Mouse (Mus musculus) limb, embryonic 15.5 days (tissue): ENCODE measurements around the gene Dcakd. TPM values are rescaled to one million over a fixed set of nuclear protein-coding genes. Genes with fewer than 3 reads are reported as not detected.

Source experiments
- ATAC-seq: fragments of 200-750 bp; cut with Nextera tagmentation; 2 replicates; pipeline ENCODE4 v1.8.0; 2017; ENCODE audit warnings: low read depth, moderate TSS enrichment; ENCODE audit not compliant: insufficient number of reproducible peaks, low FRiP score, low TSS enrichment
- H3K27ac ChIP-seq: fragments of 300-500 bp; sonication (generic); 2 replicates; pipeline ENCODE4 v1.5.1; 2015; ENCODE audit warnings: moderate library complexity, mild to moderate bottlenecking, inconsistent platforms
- H3K27me3 ChIP-seq: fragments of 300-500 bp; sonication (generic); 2 replicates; pipeline ENCODE4 v1.6.1; 2015; ENCODE audit warnings: inconsistent platforms
- H3K36me3 ChIP-seq: fragments of 300-500 bp; sonication (generic); 2 replicates; pipeline ENCODE4 v1.6.1; 2015; ENCODE audit warnings: inconsistent platforms
- H3K4me1 ChIP-seq: fragments of 300-500 bp; sonication (generic); 2 replicates; pipeline ENCODE4 v1.6.1; 2015; ENCODE audit warnings: inconsistent platforms
- H3K4me2 ChIP-seq: fragments of 300-500 bp; sonication (generic); 2 replicates; pipeline ENCODE4 v1.6.1; 2015; ENCODE audit warnings: mild to moderate bottlenecking, inconsistent platforms
- H3K4me3 ChIP-seq: fragments of 300-500 bp; sonication (generic); 2 replicates; pipeline ENCODE4 v1.5.1; 2015; ENCODE audit warnings: mild to moderate bottlenecking, inconsistent platforms
- H3K9ac ChIP-seq: fragments of 300-500 bp; sonication (generic); 2 replicates; pipeline ENCODE4 v1.6.1; 2015; ENCODE audit warnings: inconsistent platforms
- H3K9me3 ChIP-seq: fragments of 300-500 bp; sonication (generic); 2 replicates; pipeline ENCODE4 v1.6.1; 2016; ENCODE audit warnings: inconsistent platforms
- WGBS: fragments of 180-500 bp; shearing (Covaris S2); methylation state at CpG from one replicate; pipeline ENCODE4 v1.1.7; 2015; 5-methylcytosine and 5-hydroxymethylcytosine counted together
- polyA plus RNA-seq: library from polyadenylated mRNA; unstranded; fragments of >200 nt; fragmentation: Nextera tagmentation; extraction: Ambion mirVana; gene quantifications from 2 replicates; pipeline ENCODE4 v1.2.1, GENCODE M21; 2015

Gene Dcakd
- polyA plus RNA-seq, 1 experiment from 2014 or later: 129 TPM

DNA sequence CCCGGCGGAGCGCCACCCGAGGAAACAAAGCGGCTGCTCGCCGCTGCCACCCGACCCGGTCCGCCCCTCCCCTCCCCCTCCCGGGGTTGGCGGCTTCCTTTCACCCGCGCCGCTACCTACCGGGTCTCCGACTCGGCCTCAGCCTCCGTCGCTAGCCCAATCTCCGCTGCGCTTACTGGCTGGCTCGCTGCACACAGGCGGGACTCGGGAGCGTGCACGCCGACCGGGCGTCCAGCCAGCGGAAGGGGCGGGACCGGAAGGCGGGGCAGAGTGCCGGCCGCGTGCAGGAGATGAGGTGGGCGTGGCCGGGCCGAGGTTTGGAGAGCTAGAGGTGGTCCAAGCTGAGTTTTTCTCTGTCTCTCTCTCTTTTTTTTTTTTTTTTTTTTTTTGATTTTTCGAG, 11.2 kb downstream of the Dcakd start:
- H3K9ac ChIP-seq: peak overlapping the region; percentile 81
- H3K4me2 ChIP-seq: peak overlapping the region; percentile 55
- WGBS: 1% methylated on average over 41 of the region's 41 CpGs
- H3K4me1 ChIP-seq: peaks cover 18% of the 10 kb centered on the region
- peaks cover 10% of the 10 kb centered on the region for H3K36me3 ChIP-seq
- ATAC-seq: peak; percentile 94
- no peaks in the 10 kb centered on the region for H3K27me3 ChIP-seq
- no peaks in the 10 kb centered on the region for H3K9me3 ChIP-seq
- H3K27ac ChIP-seq: peak overlapping the region; percentile 93
- peak overlapping the region; percentile 79 for H3K4me3 ChIP-seq

DNA sequence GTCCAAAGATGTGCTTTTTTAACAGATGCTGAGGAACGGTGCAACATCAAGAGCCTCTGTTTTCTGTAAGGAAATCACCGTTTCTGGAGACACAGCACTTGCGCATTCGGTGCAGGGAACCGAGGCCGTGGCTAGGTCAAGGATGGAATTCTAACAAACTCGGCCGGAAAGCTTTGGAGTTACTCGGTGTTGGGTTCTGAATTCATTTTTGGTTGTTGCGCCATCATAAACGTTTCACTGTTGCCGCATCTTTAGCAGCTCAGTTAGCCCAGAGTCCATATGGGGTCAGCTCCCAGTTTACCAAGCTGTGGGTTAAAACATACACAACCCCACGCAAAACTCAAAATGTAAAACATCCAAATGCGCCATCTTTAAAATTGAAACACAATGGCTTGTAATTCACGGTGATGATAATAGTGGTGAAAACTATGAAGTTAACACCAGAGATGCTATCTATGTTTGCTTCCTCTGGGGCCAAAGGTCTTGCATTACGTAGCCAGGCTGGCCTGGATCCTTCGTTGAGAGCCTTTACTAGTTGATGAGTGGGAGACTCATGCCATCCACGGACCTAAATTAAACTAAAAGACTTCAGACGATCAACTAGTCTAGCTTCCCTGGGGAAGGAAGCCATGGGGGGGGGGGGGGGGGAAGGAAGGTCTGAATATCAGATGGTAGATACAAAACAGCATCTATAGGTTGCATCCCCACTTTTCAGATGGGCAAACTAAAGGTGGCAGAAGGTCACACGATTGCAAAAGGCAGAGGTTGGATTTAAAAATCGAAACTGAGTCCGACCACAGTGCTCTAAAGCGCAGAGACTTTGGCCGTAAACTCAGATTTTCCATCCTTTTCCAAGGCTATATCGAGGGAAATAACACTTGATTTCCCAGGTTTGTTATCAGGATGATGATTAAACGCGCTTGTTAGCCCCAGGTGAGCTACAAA, 12.0 kb downstream of the Dcakd start:
- Histone ChIP-seq H3K9me3 (no peaks in the 10 kb centered on the region), H3K27me3 (no peaks in the 10 kb centered on the region), H3K4me1 (peaks cover 18% of the 10 kb centered on the region), H3K4me2 (peak overlapping the region; percentile 55), H3K36me3 (peaks cover 10% of the 10 kb centered on the region), H3K4me3 (peak overlapping the region; percentile 79), H3K27ac (peak overlapping the region; percentile 93), H3K9ac (peak overlapping the region; percentile 81)
- 44% methylated on average over 27 of the region's 27 CpGs for WGBS
- ATAC-seq: no peak

DNA sequence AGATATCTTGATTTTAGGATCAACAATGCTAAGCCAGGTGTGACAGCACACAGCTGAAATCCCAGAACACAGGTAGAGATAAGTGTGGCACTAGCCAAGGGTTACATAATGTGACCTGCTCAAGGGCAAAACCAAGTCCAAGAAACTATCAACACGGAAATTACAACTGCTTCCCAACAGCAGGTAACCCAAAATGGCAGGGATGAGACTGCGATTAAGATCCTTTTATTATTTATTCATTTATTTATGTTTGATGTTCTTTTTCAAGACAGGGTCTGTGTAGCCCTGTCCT, 17.0 kb downstream of the Dcakd start:
- ATAC-seq: no peak
- H3K27ac ChIP-seq: no peak overlapping the region
- H3K4me3 ChIP-seq: no peak overlapping the region
- 90% methylated on average over 2 of the region's 2 CpGs for WGBS
- no peaks in the 10 kb centered on the region for H3K9me3 ChIP-seq
- H3K36me3 ChIP-seq: peaks cover 11% of the 10 kb centered on the region
- H3K4me1 ChIP-seq: peaks cover 20% of the 10 kb centered on the region
- no peak overlapping the region for H3K9ac ChIP-seq
- H3K4me2 ChIP-seq: no peak overlapping the region
- no peaks in the 10 kb centered on the region for H3K27me3 ChIP-seq

DNA sequence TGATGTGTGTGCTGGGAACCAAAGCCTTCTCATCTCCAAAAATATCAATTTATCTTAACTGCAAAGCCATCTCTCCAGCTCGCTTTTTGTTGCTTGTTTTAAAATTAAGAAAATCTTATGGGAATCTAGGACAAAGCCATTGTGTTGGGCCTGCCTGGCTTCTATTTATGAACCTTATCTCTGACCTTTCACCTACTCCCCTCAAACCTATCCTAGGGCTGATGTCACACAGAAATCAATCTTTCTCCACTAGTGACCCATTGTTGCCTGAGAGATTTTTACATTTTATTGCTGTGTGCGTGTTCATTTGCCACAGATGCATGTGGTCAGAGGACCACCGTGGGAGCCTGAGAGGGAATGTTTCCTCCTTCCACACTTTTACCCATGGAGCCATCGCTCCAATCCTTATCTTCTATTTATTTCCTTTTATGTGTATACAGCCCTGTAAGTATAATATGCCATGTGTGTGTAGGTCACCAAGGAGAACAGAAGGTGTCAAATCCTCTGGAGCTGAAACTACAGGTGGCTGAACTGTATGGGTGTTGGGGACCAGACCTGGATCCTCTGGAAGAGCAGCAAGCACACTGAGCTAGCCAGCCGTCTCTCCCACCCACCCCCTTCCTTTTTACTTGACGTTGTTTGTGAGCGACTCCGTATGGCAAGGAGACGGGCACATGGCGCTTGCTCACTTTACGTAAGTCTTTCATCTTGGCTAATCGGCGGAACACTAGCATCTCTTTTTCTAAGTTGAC, 17.5 kb downstream of the Dcakd start:
- peaks cover 11% of the 10 kb centered on the region for H3K36me3 ChIP-seq
- no peak for ATAC-seq
- no peak overlapping the region for H3K4me3 ChIP-seq
- no peak overlapping the region for H3K27ac ChIP-seq
- H3K9me3 ChIP-seq: no peaks in the 10 kb centered on the region
- no peaks in the 10 kb centered on the region for H3K27me3 ChIP-seq
- H3K9ac ChIP-seq: no peak overlapping the region
- no peak overlapping the region for H3K4me2 ChIP-seq
- 89% methylated on average over 13 of the region's 13 CpGs for WGBS
- peaks cover 15% of the 10 kb centered on the region for H3K4me1 ChIP-seq

DNA sequence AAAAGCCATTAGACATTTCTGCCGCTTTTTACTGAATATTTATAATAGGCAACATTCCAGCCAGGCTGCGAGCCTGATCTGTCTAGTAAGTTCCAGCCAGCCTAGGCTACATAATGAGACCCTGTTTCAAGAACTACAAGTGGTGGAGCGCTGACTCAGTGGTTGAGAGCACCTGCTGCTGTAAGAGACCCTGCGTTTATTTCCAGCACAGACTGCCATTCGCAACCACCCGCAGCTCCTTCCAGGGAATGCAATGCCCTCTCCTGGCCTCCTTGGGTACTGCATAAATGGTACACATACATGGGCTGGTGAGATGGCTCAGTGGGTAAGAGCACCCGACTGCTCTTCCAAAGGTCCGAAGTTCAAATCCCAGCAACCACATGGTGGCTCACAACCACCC, 18.9 kb downstream of the Dcakd start:
- no peak overlapping the region for H3K9ac ChIP-seq
- peaks cover 11% of the 10 kb centered on the region for H3K36me3 ChIP-seq
- no peak overlapping the region for H3K4me3 ChIP-seq
- H3K4me1 ChIP-seq: peaks cover 16% of the 10 kb centered on the region
- H3K27ac ChIP-seq: no peak overlapping the region
- H3K9me3 ChIP-seq: no peaks in the 10 kb centered on the region
- H3K27me3 ChIP-seq: no peaks in the 10 kb centered on the region
- no peak for ATAC-seq
- 82% methylated on average over 8 of the region's 8 CpGs for WGBS
- H3K4me2 ChIP-seq: no peak overlapping the region

DNA sequence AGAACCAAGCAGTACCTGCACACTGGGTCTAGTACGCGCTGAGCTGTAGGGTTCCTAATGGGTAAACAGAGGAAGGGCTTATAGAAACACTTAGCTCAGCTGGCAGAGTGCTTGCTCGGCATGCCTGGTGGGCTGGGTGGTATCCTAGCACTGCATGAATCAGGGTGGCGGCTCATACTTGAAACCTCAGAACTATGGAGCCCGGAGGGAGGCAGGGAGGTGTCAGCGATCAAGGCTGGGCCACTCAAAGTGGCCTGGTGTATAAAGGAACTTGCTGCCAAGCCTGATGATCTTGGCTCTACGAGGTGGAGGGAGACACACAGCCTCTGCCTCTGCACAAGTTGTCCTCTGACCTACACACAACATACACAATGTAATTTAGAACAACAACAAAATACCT, 19.6 kb downstream of the Dcakd start:
- Histone ChIP-seq H3K9me3 (no peaks in the 10 kb centered on the region), H3K9ac (no peak overlapping the region), H3K4me2 (no peak overlapping the region), H3K36me3 (peaks cover 11% of the 10 kb centered on the region), H3K27me3 (no peaks in the 10 kb centered on the region), H3K27ac (no peak overlapping the region), H3K4me3 (no peak overlapping the region), H3K4me1 (peaks cover 18% of the 10 kb centered on the region)
- no peak for ATAC-seq
- WGBS: 71% methylated on average over 7 of the region's 7 CpGs

DNA sequence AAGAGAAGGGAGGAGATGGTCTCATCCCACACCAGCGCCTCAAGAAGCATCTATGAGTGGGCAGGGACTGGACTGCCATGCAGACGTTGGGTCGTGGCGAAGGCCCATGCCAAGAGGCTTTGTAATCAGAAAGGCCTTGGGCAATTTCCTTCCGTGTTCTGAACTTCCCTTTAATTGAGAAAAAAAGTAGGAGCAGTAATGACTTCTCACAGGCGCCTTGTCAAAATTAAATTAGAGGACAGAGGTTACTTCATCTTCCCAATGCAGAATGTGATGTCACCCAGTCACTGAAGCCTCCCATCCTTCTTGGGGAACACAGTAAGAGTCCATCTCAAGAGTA, 21.2 kb downstream of the Dcakd start:
- H3K9me3 ChIP-seq: no peaks in the 10 kb centered on the region
- no peak overlapping the region for H3K4me3 ChIP-seq
- no peak for ATAC-seq

DNA sequence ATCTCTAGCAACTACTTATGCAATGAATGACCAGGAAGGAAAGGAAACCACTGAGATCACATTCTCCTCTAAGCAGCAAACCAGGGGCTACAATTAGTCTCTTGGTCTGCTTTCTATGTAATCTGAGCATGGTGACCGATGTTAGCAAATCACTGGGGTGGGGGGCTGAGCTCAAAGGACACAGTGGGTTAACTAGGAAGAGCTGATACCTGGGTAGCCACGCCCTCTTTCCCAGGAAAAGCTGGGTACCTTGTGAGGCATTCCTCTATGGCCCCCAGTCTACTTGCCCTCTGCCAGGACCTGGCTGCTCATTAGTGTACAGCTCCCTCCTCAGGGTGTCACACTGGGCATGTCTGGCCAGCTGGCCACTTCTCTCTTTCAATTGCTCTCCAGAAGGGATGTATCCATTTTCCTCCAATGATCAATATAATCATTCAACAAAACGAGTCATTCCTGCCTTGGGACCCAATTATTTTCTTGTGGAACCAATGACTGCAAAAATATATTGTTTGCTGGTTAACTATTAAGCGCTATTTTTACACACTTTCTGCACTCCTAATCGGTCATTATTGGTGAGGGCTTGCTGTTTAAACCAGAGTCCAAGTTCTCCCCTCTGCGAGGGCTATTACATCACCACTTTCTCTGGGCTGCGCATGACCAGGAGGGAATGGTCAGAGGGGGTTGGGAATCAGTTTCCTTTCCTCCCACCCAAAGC, 21.7 kb downstream of the Dcakd start:
- H3K27ac ChIP-seq: no peak overlapping the region
- H3K4me2 ChIP-seq: no peak overlapping the region
- H3K9ac ChIP-seq: no peak overlapping the region
- 0 out of 2 replicates have a peak, but pooled peaks cover 4% of the 10 kb centered on the region for H3K36me3 ChIP-seq
- 81% methylated on average over 7 of the region's 7 CpGs for WGBS
- no peaks in the 10 kb centered on the region for H3K27me3 ChIP-seq
- no peak overlapping the region for H3K4me3 ChIP-seq
- peaks cover 20% of the 10 kb centered on the region for H3K4me1 ChIP-seq
- H3K9me3 ChIP-seq: no peaks in the 10 kb centered on the region
- no peak for ATAC-seq

More for the DNA sequence above, 21.2 kb downstream of the Dcakd start:
- Histone ChIP-seq H3K27me3 (no peaks in the 10 kb centered on the region), H3K36me3 (0 out of 2 replicates have a peak, but pooled peaks cover 4% of the 10 kb centered on the region), H3K4me1 (peaks cover 20% of the 10 kb centered on the region), H3K4me2 (no peak overlapping the region), H3K9ac (no peak overlapping the region), H3K27ac (no peak overlapping the region)
- 58% methylated on average over 6 of the region's 6 CpGs for WGBS

DNA sequence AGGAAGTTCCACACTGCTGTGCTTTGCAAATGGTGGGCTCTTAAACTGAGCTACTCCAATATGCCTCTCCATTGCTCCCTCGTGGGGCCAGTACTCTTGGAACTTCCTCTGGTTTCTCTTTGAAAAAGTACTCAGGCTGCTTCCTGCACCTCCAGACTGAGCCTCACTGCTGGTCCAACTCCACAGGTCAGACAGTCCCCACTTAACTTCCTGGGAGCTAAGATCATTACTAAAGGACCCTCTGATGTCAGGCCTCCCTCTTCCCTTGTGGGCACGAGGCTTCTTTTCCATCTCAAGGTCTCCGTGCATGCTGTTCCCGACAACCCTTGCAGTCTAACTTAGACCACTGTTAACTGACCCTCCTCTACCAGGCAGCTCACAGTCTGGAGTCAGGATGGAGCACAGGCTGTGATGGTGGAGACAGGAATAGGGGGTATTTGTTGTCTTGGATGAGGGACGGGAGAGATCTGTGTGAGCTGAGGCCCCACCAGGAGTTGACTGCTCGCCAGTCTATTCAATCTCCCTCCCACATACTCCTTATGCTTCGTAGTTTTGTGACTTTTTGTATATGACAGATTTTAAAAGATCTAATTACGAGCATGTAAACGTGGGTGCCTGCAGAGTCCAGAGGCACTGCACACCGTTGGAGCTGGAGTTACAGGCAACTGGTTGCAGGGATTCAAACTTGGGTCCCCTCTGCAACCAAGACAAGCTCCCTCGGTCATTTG, 22.7 kb downstream of the Dcakd start:
- H3K36me3 ChIP-seq: 0 out of 2 replicates have a peak, but pooled peaks cover 7% of the 10 kb centered on the region
- peak overlapping the region; percentile 57; the same call in 1 of the 2 replicates for H3K27ac ChIP-seq
- peaks cover 26% of the 10 kb centered on the region for H3K4me1 ChIP-seq
- no peak for ATAC-seq
- H3K9ac ChIP-seq: 0 out of 2 replicates have a peak overlapping the region, but pooled peaks have one; percentile 4
- 62% methylated on average over 11 of the region's 11 CpGs for WGBS
- H3K27me3 ChIP-seq: no peaks in the 10 kb centered on the region
- no peak overlapping the region for H3K4me3 ChIP-seq
- no peak overlapping the region for H3K4me2 ChIP-seq
- H3K9me3 ChIP-seq: no peaks in the 10 kb centered on the region

DNA sequence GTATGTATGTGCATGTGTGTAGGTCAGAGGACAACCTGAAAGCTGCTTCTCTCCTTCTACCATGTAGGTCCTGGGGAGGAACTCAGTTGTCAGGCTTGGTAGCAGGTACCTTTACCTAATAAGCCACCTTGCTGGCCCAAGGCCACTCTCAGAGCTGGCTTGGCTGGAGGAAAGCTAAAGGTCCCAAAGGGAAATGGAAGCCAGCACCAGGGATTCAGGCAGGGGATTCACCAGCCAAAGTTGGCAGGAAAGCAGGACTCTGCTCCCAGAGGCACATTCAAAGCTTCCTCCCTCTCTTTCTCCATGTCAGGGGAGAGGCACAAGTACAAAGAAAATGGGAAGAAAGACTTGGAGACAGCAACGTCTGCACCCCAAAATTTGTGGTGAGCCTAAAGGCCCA, 23.3 kb downstream of the Dcakd start:
- Histone ChIP-seq H3K27me3 (no peaks in the 10 kb centered on the region), H3K27ac (0 out of 2 replicates have a peak overlapping the region, but pooled peaks have one; percentile 57), H3K4me3 (no peak overlapping the region), H3K4me2 (no peak overlapping the region), H3K4me1 (peaks cover 32% of the 10 kb centered on the region), H3K9me3 (no peaks in the 10 kb centered on the region), H3K9ac (no peak overlapping the region), H3K36me3 (peaks cover 11% of the 10 kb centered on the region; the same call in 1 of the 2 replicates)
- WGBS: 88% methylated on average over 1 of the region's 1 CpGs
- no peak for ATAC-seq

DNA sequence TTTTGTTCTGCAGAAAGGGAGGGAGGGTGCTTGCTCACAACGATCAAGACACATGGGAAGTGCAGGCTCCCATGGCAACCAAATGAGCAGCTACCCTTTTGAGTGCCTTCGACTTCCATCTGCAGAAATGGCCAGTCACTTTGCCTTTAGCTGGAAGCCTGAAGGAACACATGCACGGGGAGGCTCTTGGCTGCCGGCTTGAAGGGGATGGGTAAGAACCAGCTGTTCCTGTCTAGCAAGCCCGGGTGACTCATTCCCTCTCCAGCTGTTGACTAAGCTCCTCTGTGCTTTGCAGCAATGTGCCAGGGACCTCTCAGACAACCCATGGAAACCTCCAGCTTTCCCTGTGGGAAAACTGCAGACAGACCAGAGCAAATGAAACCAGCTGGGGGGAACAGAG, 24.9 kb downstream of the Dcakd start:
- ATAC-seq: peak; percentile 76
- peaks cover 34% of the 10 kb centered on the region for H3K4me1 ChIP-seq
- H3K36me3 ChIP-seq: peaks cover 27% of the 10 kb centered on the region

More for the DNA sequence above, 24.9 kb downstream of the Dcakd start:
- Histone ChIP-seq H3K9me3 (no peaks in the 10 kb centered on the region), H3K4me3 (no peak overlapping the region), H3K27me3 (no peaks in the 10 kb centered on the region), H3K9ac (no peak overlapping the region), H3K4me2 (no peak overlapping the region), H3K27ac (peak overlapping the region; percentile 85)
- WGBS: 34% methylated on average over 5 of the region's 5 CpGs
